In genomic region chr14:7567266-7567665, GRCm38 (mm10) we compare ENCODE assay signal across 21 mouse cellular contexts. TPM values are rescaled to one million over a fixed set of nuclear protein-coding genes. Genes with fewer than 3 reads are reported as not detected.
A peak's percentile ranks its signal among the peaks of the same experiment; 100 is the strongest.
DNase-seq lines count a peak whose midpoint lies in the region; ATAC-seq and TF ChIP-seq lines count a peak whose summit lies in the region.
"Not testable (repeated sequence)": the region's sequence is repeated elsewhere in the genome, so short reads cannot be mapped to it uniquely, and the experiment has no call there.
"Had no signal": no experiment of that assay in that cellular context is flagged by ENCODE, and none has a peak within 500 bp of the region (broad histone marks: within the 10 kb centered on the region; RNA-seq: fewer than 3 reads in every experiment).

No protein-coding gene starts in this region.

- H3K9me3 ChIP-seq in forebrain, postnatal 0 days (ENCODE audit: low read length) = not testable (repeated sequence)

- H3K4me1 ChIP-seq in cerebellum, adult 2 months (ENCODE audit: control insufficient read depth, insufficient read depth, low read length); forebrain, postnatal 0 days (ENCODE audit: insufficient read depth): not testable (repeated sequence)

- not testable (repeated sequence) for H3K27me3 ChIP-seq in cerebellum, adult 2 months (ENCODE audit: control insufficient read depth, insufficient read depth, low read length); forebrain, postnatal 0 days (ENCODE audit: insufficient read depth, low read length)

- TF ChIP-seq POLR2A in cerebellum, adult 2 months (IDR thresholded peaks at IDR 0.05; ENCODE audit: borderline replicate concordance, insufficient read depth, low read length) = not testable (repeated sequence)

- intact Hi-C loops in heart, postnatal 36 days (cut with DNase I) = not testable (repeated sequence)

- H3K4me3 ChIP-seq in cerebellum, adult 2 months (replicated peaks; ENCODE audit: insufficient read depth, low read depth, low read length); forebrain, postnatal 0 days (ENCODE audit: low read depth, low read length): not testable (repeated sequence)

- H3K27ac ChIP-seq in cerebellum, adult 2 months (ENCODE audit: insufficient read depth, low read length); forebrain, postnatal 0 days (ENCODE audit: low read depth, low read length): not testable (repeated sequence)

- WGBS in cerebellum, adult 2 months = 0% methylated on average over 8 of the region's 9 CpGs
- 1% methylated on average over 5 of the region's 9 CpGs for WGBS in forebrain, postnatal 0 days

- ATAC-seq in forebrain, postnatal 0 days = not testable (repeated sequence)

- TF ChIP-seq CTCF in cerebellum, adult 2 months (IDR thresholded peaks at IDR 0.05; ENCODE audit: borderline replicate concordance, insufficient read depth, low read depth, low read length) = not testable (repeated sequence)
- peak; percentile 26; the same call in 1 of the 2 replicates for TF ChIP-seq CTCF in forebrain, postnatal 0 days (IDR thresholded peaks at IDR 0.05; ENCODE audit: low read depth)

- H3K36me3 ChIP-seq in forebrain, postnatal 0 days (ENCODE audit: insufficient read depth) = not testable (repeated sequence)

- H3K9ac ChIP-seq in forebrain, postnatal 0 days = not testable (repeated sequence)

- DNase-seq in adrenal gland, adult (ENCODE audit: inconsistent age in 2 of 2, low spot score in 1 of 2) = peak; percentile 8 to 38
- DNase-seq in cerebellum, adult 2 months = peak; percentile 55 to 59
- DNase-seq in forebrain, postnatal 0 days = not testable (repeated sequence)
- peak; percentile 2 to 5 for DNase-seq in heart, postnatal 36 days
- peak; percentile 2 to 8 for DNase-seq in kidney, postnatal 25 days
- peak; percentile 4 to 5 for DNase-seq in layer of hippocampus, postnatal 36 days
- DNase-seq in lung, postnatal 36 days = peak; percentile 5
- peak; percentile 31 for DNase-seq in testis, postnatal 10 days (ENCODE audit: low spot score)

- not testable (repeated sequence) for H3K4me2 ChIP-seq in forebrain, postnatal 0 days (ENCODE audit: low read depth)

RNA-seq across cellular contexts. Expression of gene Gm3558, which starts 1.1 kb away (rescaled TPM):
- 3.1 and 3.2 TPM in 2 replicates for polyA plus RNA-seq in cerebellum, adult 2 months (2012; rRNA removed)
- total RNA-seq in forebrain, postnatal 0 days (2014; rRNA removed) = 2.9 and 3.3 TPM in 2 replicates
- 4.5 and 5.6 TPM in 2 replicates for polyA plus RNA-seq in forebrain, postnatal 0 days (2015; fragmentation: Nextera tagmentation; extraction: Ambion mirVana)
- total RNA-seq in heart, postnatal 36 days (2021) = 1 to 10 TPM; 1.3 TPM
- 1 to 10 TPM; 8.8 to 9.8 TPM for total RNA-seq in layer of hippocampus, postnatal 36 days (2021)
- total RNA-seq: MEL had no signal

RNA-seq across cellular contexts. Expression of gene Gm10338, which starts 28.1 kb away (rescaled TPM):
- not detected in 2 replicates for polyA plus RNA-seq in cerebellum, adult 2 months (2012; rRNA removed)
- total RNA-seq in forebrain, postnatal 0 days (2014; rRNA removed) = not detected in 2 replicates
- not detected in 2 replicates for polyA plus RNA-seq in forebrain, postnatal 0 days (2015; fragmentation: Nextera tagmentation; extraction: Ambion mirVana)
- not detected for total RNA-seq in heart, postnatal 36 days (2021)
- not detected for total RNA-seq in layer of hippocampus, postnatal 36 days (2021)
- total RNA-seq: adrenal gland, adult 8-10 months; gastrocnemius, adult 18-20 months; granulocyte monocyte progenitor cell, adult 5-6 weeks; MEL had no signal
- polyA plus RNA-seq: cortical plate, adult 2 months; embryonic facial prominence, embryonic 12.5 days; forebrain, embryonic 15.5 days; heart, embryonic 16.5 days; hindbrain, embryonic 13.5 days; intestine, embryonic 15.5 days; limb, embryonic 13.5 days; liver, embryonic 14.5 days; neural tube, embryonic 11.5 days had no signal
